Mouse (Mus musculus) liver, adult 2 months (tissue): ENCODE results near the gene Cyb5d1. TPM values are rescaled to one million over a fixed set of nuclear protein-coding genes. Genes with fewer than 3 reads are reported as not detected.

Experiments
- DNase-seq: peaks from one replicate; pipeline ENCODE4 v3.0.0-alpha.2; 2011; ENCODE audit warnings: low read depth, low spot score; ENCODE audit errors: extremely low read depth
- H3K27ac ChIP-seq: fragments of 200-500 bp; replicated peaks from 2 replicates; pipeline ENCODE4 v1.5.1; 2012; ENCODE audit warnings: low read depth, mild to moderate bottlenecking, control low read depth, inconsistent platforms, low read length; ENCODE audit not compliant: insufficient read depth
- H3K27me3 ChIP-seq: fragments of 200-500 bp; 2 replicates; pipeline ENCODE4 v1.6.1; 2012; ENCODE audit warnings: mild to moderate bottlenecking, moderate library complexity, low read length, inconsistent platforms; ENCODE audit not compliant: control insufficient read depth, insufficient read depth
- H3K36me3 ChIP-seq: fragments of 200-500 bp; 2 replicates; pipeline ENCODE4 v1.6.1; 2012; ENCODE audit warnings: low read length, inconsistent platforms; ENCODE audit not compliant: control insufficient read depth, insufficient read depth
- H3K4me1 ChIP-seq: fragments of 200-500 bp; 2 replicates; pipeline ENCODE4 v1.6.1; 2011; ENCODE audit warnings: low read length; ENCODE audit not compliant: control insufficient read depth, insufficient read depth
- H3K4me3 ChIP-seq: fragments of 200-500 bp; 2 replicates; pipeline ENCODE4 v1.5.1; 2011; ENCODE audit warnings: low read depth, mild to moderate bottlenecking, control low read depth, low read length, moderate library complexity; ENCODE audit not compliant: insufficient read depth
- H3K79me2 ChIP-seq: fragments of 200-500 bp; 2 replicates; pipeline ENCODE4 v1.6.1; 2012; ENCODE audit warnings: inconsistent platforms, mild to moderate bottlenecking, low read length, moderate library complexity; ENCODE audit not compliant: control insufficient read depth, insufficient read depth
- H3K9ac ChIP-seq: fragments of 200-500 bp; 2 replicates; pipeline ENCODE4 v1.6.1; 2012; ENCODE audit warnings: low read depth, mild to moderate bottlenecking, control low read depth, inconsistent platforms, low read length
- CTCF ChIP-seq: fragments of 200-500 bp; IDR thresholded peaks from 2 replicates; pipeline ENCODE4 v1.5.1; 2011; ENCODE audit warnings: low read depth, low read length, control low read depth
- POLR2A ChIP-seq: fragments of 200-500 bp; IDR thresholded peaks from 2 replicates; pipeline ENCODE4 v1.6.1; 2011; ENCODE audit warnings: low read length, control low read depth; ENCODE audit not compliant: insufficient read depth; ENCODE audit errors: extremely low read depth
- WGBS: fragments of 180-500 bp; shearing (Covaris S2); methylation state at CpG from one replicate; pipeline ENCODE4 v1.1.7; 2018; 5-methylcytosine and 5-hydroxymethylcytosine counted together
- polyA plus RNA-seq: library from polyadenylated mRNA; depleted of rRNA; stranded (reverse); fragments of >200 nt; gene quantifications from 2 replicates; pipeline ENCODE4 v1.2.3, GENCODE M21; 2012
- total RNA-seq: library from RNA; depleted of rRNA; stranded (reverse); fragments of >200 nt; gene quantifications from 2 replicates; pipeline ENCODE4 v1.2.3, GENCODE M21; 2014

Gene Cyb5d1
- total and polyA plus RNA-seq, 2 experiments = 21.1 to 40.7 TPM

DNA sequence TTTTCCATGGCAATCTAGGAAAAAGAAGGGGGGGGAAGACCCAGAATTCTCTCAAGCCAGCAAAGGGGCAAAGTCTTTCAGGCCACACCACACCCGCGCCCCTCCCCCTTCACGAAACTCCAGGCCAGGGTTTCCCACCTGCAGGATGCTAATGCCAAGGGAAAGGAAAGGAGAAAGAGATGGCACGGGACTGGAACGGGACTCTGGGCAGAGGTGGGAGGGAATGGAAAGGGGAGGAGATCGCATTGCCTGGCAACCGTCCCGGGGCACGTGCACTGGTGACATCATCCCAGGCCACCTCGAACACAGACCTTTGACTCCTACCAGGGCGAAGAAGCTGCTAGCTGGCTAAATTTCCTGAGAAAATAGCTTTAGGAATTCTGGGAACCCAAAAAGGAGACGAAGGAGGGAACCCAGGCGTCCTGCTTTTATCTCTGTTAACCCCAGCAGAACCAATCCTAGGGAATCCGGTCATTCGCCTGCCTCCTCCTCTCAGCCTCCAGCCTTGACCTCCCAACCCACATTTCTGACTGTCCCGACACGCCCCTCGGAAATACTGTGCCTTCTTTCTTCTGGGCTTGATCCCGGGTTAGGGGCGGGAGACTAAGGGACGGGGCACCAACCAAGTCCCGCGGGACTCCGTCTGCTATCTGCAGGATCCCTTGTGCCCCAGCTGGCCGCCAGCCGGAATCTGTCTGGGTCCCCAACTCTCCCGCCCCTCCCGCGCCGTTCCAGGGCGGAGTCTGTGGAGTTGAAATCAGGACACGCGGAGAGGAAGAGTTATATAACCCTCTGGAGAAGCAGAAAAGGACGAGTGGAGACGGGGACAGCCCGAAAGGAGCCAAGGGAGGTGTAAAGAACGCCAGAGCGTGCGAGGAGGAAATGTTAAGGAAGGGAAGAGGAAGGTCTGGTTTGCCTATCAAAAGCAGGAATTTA lies 22.3 kb upstream of the Cyb5d1 start:
- under 1% methylated on average over 39 of the region's 39 CpGs for WGBS
- DNase-seq = peak; percentile 93
- H3K36me3 ChIP-seq = no peaks in the 10 kb centered on the region
- no peaks in the 10 kb centered on the region for H3K79me2 ChIP-seq
- peaks cover 25% of the 10 kb centered on the region for H3K4me1 ChIP-seq
- no peaks in the 10 kb centered on the region for H3K27me3 ChIP-seq
- TF ChIP-seq CTCF = no peak
- peak; percentile 76; the same call in 1 of the 2 replicates for TF ChIP-seq POLR2A
- H3K4me3 ChIP-seq = peak overlapping the region; percentile 62
- H3K9ac ChIP-seq = peak overlapping the region; percentile 86
- H3K27ac ChIP-seq = peak overlapping the region; percentile 98

DNA sequence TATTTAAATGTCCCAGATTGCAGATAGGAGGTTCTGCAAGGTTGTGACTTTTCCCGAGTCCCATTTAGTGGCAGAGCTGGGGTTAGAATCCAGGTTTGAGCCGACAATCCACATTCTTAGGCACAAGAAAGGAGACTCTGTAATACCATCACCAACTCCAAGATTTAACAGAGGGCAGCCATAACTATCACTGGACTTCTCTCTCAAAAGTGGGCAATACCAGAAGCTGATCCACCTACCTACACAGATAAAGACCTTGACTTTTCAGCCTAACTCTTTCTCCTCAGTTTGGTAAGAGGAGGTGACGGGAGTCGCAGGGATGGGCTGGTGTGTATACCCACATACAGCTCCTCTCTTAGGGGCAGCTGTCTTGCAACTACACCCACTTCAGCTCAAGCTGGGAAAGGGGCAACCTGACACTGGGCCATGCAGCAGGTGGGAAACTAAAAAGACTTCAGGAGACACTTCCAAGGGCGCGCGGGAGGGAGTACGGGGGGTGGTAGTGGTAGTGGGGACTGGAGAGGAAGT lies 21.6 kb upstream of the Cyb5d1 start:
- H3K4me1 ChIP-seq = peaks cover 30% of the 10 kb centered on the region
- H3K79me2 ChIP-seq = no peaks in the 10 kb centered on the region
- 9% methylated on average over 8 of the region's 8 CpGs for WGBS
- H3K27ac ChIP-seq = peak overlapping the region; percentile 98
- peak overlapping the region; percentile 9; the same call in 1 of the 2 replicates for H3K4me3 ChIP-seq
- H3K27me3 ChIP-seq = no peaks in the 10 kb centered on the region
- peak overlapping the region; percentile 57 for H3K9ac ChIP-seq
- no peaks in the 10 kb centered on the region for H3K36me3 ChIP-seq
- no peak for DNase-seq
- TF ChIP-seq POLR2A = no peak
- no peak for TF ChIP-seq CTCF

DNA sequence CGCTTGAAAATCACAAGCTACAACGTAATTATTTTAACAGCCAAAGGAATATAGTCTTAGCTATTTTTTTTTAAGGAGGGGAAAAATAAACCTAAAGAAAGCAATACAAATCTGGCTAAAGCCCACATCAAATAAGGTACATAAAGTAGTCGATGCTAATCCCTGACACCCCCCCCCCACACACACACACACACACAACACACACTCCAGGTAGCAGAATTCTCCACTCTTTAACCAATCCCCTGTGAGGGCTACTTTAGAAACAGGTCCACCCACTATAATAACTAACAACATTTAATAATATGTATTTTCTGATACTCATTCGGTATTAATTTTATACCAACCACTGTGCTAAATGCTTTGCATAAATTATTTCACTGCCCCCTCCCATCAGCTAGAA lies 21.1 kb upstream of the Cyb5d1 start:
- peaks cover 33% of the 10 kb centered on the region for H3K4me1 ChIP-seq
- no peaks in the 10 kb centered on the region for H3K36me3 ChIP-seq
- H3K4me3 ChIP-seq = no peak overlapping the region
- H3K9ac ChIP-seq = no peak overlapping the region
- no peak for TF ChIP-seq CTCF
- no peak for TF ChIP-seq POLR2A
- no peaks in the 10 kb centered on the region for H3K27me3 ChIP-seq
- no peaks in the 10 kb centered on the region for H3K79me2 ChIP-seq
- H3K27ac ChIP-seq = no peak overlapping the region
- DNase-seq = no peak
- WGBS = 3% methylated on average over 4 of the region's 4 CpGs

DNA sequence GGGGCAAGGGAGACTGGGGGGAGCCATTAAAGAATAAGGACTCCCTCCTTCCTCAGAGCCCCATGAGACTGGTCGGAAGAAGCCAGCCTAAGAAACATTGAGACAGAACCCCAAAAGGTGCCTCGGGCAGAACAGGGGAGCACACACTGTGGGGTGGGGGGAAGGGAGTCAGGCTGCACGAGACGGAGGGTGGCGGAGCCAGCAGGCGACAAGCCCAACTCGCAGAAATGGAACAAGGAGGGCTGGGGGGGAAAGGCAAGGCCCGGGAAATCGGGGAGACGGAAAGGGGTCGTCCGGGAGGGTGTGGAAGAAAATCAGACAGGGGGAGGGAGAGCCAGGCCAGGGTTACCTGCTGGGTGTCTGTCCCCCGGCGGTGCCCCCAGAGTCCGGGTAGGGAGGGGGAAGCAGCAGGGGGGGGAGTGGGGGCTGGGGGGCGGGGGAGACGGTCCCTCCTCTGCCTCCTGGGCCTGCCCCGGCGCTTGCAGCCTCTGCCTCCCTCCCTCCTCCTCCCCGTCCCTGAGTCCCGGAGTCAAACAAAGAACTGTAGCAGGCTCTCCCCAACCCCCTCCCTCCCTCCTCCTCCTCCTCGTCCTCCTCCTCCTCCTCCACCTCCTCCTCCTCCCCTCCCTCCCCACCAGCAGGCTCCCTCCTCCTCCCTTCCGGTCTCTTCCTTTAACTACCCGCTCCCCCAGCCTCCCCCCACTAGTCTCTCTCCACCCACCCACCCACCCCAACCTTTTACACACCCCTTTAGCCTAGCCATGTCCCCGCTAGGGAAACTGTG lies 20.4 kb upstream of the Cyb5d1 start:
- peak; percentile 70 for DNase-seq
- 3% methylated on average over 17 of the region's 25 CpGs for WGBS

DNA sequence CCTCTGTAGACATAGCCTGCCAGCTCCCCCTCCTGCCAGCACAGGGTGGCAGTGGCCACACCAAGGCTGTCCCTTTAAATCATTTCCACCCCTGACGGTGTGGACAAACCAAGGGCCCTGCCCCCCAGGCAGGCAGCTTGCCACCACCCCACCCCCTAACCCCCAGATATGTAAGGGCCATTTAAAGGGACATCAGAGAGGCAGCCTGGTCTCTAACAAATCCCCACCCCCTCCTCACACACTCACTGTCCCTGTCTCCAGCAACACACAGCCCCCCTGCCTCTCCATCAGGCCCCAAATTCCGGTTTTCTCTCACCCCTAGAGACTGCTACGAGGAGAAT lies 19.9 kb upstream of the Cyb5d1 start:
- Histone ChIP-seq H3K27me3 (no peaks in the 10 kb centered on the region), H3K9ac (peak overlapping the region; percentile 69), H3K4me3 (peak overlapping the region; percentile 72), H3K79me2 (no peaks in the 10 kb centered on the region), H3K36me3 (no peaks in the 10 kb centered on the region), H3K4me1 (peaks cover 31% of the 10 kb centered on the region), H3K27ac (peak overlapping the region; percentile 84)
- DNase-seq = peak; percentile 87
- peak; percentile 51 for TF ChIP-seq CTCF
- no peak for TF ChIP-seq POLR2A
- 8% methylated on average over 3 of the region's 3 CpGs for WGBS

More for the DNA sequence above, 20.4 kb upstream of the Cyb5d1 start:
- Histone ChIP-seq H3K79me2 (no peaks in the 10 kb centered on the region), H3K36me3 (no peaks in the 10 kb centered on the region), H3K9ac (peak overlapping the region; percentile 69), H3K27me3 (no peaks in the 10 kb centered on the region), H3K4me3 (peak overlapping the region; percentile 72), H3K4me1 (peaks cover 33% of the 10 kb centered on the region), H3K27ac (peak overlapping the region; percentile 84)
- TF ChIP-seq CTCF (no peak), POLR2A (0 out of 2 replicates have a peak, but pooled peaks have one; percentile 7)
